Mouse (Mus musculus) left cerebral cortex, postnatal 14 days (tissue): Measurements from ENCODE around the gene Kcnc3. TPM values are rescaled to one million over a fixed set of nuclear protein-coding genes. Genes with fewer than 3 reads are reported as not detected.

Experiments used
- DNase-seq, 2 experiments: peaks; one replicate each; pipeline ENCODE4 v3.0.0; 2021 to 2022; ENCODE audit warnings: low spot score in 2 of 2, mixed read lengths in 1 of 2
- intact Hi-C: fragments of 180-260 bp; cut with DNase I; formaldehyde crosslinking; loops from one replicate; pipeline ENCODE4 v1.15.1; 2025
- long read RNA-seq, 2 experiments: library from polyadenylated mRNA; stranded (forward); transcript quantifications; one replicate each; pipeline ENCODE4 v2.0.0; 2021
- total RNA-seq, 2 experiments: library from RNA; stranded (reverse); gene quantifications; 2 replicates each; pipeline ENCODE4 v1.2.3; 2021

Kcnc3 gene
- 10 to 100 TPM; 74.2 to 75.5 TPM for total RNA-seq
- long read RNA-seq, experiment 1, full-length matches to known transcripts = 7 of 15 reads
- long read RNA-seq, experiment 1, partial matches to known transcripts = 1 of 15 reads
- long read RNA-seq, experiment 1, other reads (novel, unspliced or antisense) = 7 of 15 reads
- long read RNA-seq, experiment 2, partial matches to known transcripts = 0 of 14 reads
- long read RNA-seq, experiment 2, other reads (novel, unspliced or antisense) = 11 of 14 reads

DNA sequence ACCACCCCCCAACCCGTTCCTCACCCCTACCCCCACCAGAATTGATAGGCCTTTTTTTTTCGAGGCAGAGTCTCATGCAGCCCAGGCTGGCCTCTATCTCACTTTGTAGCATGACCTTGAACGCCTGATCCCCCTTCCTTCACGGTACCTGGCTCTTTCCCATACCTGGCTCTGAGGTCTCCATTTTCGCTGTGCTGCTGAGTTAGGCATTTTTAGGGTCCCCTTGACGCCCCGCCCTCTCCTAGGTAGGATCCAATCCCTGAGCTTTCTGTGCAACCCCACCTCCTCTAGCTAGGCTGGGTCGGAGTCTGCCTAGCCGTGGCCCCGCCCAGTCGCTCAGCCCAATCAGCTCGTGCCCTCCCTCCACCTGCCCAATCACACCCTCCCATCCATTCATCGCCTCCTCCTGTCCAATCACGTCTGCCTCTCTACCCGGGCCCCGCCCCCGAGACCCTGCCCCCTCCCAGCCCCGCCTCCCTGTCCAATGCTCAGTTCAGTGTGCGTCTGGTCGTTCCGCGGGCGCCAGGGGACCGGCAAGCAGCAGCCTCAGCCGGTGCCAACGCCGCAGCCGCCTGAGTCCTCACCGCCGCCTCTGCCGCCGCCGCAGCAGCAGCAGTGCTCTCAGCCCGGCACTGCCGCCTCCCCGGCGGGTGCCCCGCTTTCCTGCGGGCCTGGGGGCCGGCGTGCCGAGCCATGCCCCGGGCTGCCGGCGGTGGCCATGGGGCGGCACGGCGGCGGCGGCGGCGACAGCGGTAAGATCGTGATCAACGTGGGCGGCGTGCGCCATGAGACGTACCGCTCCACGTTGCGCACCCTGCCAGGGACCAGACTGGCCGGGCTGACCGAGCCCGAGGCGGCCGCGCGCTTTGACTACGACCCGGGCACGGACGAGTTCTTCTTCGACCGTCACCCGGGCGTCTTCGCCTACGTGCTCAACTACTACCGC lies at the start of gene Kcnc3:
Kcnc3 (plus strand) TSS at position 263 of the 946 bp plus-strand sequence.
- peak; percentile 92 to 97 for DNase-seq
- intact Hi-C loops = no loop called here

DNA sequence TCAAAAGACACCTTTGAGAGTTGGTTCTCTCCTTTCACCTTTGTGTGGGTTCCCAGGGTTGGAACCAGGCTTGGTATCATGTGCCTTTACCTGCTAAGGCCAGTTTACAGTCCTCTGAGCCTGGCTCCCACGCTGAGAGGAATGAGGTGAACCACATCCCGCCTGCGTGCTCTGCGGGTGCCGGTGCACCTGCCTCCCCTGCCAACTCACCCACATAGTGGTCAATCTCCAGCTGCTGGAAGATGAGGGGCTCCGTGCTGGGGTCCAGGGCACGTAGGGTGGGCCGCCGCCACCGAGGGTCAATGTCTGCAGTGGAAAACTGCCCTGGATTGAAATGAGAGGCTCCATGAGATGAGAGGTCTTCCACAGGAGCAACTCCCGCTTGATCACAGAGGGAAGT lies 47.9 kb upstream of the Kcnc3 start:
- DNase-seq = no peak
- intact Hi-C loops = no loop called here

DNA sequence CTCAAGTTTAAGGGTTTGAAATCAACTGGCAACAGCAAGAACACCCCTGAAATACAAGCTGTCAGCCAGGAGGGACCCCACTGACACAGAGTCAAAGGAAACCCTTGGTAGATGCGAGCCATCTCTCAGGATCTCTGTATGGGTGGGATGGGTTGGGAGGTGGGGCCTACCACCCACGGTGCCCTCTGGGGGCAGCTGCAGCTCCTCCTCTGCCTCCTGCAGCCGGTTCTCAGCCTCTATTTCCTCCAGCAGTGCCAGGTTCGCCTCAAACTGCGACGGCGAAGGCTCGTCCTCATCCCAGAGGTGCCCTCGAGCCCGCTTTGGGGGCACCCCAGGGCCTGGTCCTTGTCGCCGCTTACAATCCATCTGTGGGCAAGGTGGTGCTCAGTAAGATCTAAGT lies 47.4 kb upstream of the Kcnc3 start:
- no peak for DNase-seq
- intact Hi-C loops = no loop called here

DNA sequence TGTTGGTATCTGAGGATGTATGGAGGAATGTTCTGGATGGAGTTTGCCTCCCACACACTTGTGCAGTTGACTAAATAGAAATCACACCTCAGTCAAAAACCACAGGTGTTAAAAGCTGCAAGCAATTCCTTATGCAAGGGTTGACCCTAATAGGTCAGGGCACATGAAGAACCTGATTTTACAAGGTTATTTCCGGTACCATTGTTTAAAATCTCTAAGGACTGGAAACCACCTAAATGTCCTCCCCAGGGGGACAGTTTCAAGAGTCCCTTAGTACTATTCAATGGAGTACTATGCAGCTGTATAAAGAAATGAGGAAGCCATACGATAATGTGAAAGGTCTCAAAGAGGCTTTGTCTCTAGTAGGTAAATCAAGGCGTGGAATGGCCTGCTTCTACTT lies 44.2 kb upstream of the Kcnc3 start:
- no peak for DNase-seq
- intact Hi-C loops = no loop called here

GRCm38 (mm10) chr7:44547041-44547440 lies 43.4 kb upstream of the Kcnc3 start:
- intact Hi-C loops = no loop called here
- DNase-seq = no peak

GRCm38 (mm10) chr7:44547725-44548124 lies 42.7 kb upstream of the Kcnc3 start:
- no peak for DNase-seq
- intact Hi-C loops = loop anchor here (2.0 kb wide), 1 partner anchor 47 kb away; no protein-coding TSS in a partner anchor

GRCm38 (mm10) chr7:44548497-44549087 lies 41.9 kb upstream of the Kcnc3 start, which contains the start of gene Pold1:
TSS of gene Pold1 (minus strand) at chr7:44548849.
- intact Hi-C loops = loop anchor here (2.0 kb wide), 1 partner anchor 48 kb away; no protein-coding TSS in a partner anchor
- peak; percentile 99 for DNase-seq

DNA sequence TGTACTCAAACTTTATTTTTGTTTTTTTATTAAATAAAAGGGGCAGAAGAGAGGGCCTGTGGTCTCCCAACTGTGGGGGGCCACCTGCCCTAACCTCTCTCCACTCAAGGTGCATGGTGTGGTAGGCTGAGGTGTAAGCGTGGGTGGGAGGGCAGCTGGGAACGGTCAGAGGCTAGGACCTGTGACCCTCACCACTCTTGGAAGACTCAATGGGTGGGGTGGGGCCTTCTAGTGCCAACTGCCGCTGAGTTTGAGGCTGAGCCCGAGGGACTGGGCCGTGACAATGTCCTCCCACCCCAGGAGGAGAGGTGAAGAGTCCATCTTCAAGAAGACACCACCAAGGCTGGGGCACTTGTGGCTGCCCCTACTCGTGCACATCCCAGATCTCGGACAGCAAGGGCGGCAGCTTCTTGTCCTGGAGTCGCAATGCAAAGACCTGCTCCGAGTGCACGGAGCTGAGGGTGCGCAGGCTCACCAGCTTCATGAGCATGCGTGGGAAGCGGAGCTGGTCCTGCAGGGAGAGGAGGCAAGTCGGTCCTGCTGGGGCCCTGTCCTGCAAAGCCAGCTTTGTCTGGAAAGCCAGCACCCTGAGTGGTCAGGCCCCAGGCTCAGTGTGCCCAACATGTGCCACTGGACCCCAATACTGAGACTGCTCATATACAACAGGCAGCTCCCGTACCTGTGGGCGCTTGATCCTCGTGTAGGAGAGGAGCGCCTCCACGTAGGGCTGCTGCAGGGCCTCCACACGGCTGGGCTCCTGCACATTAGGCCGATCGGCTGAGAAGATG lies 40.6 kb upstream of the Kcnc3 start:
- intact Hi-C loops = loop anchor here (2.0 to 10.0 kb wide), 2 partner anchors 49 to 155 kb away; no protein-coding TSS in a partner anchor
- DNase-seq = no peak

DNA sequence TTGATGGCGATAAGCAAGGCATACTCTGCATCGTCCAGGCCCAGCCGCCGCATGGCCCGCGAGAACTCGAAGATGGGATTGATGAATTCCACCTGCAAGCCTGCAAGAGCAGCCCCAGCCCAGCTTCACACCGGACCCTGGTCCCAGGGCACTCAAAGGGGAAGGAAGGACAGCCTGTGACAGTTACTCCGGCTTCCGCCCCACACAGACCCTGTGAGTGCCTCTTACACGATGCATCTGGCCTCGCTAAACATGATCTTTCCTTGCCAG lies 40.1 kb upstream of the Kcnc3 start:
- no peak for DNase-seq
- intact Hi-C loops = loop anchor here (10.0 kb wide), 1 partner anchor 156 kb away; no protein-coding TSS in a partner anchor

GRCm38 (mm10) chr7:44551301-44551700 lies 39.2 kb upstream of the Kcnc3 start:
- DNase-seq = no peak
- intact Hi-C loops = loop anchor here (10.0 kb wide), 1 partner anchor 156 kb away; no protein-coding TSS in a partner anchor

DNA sequence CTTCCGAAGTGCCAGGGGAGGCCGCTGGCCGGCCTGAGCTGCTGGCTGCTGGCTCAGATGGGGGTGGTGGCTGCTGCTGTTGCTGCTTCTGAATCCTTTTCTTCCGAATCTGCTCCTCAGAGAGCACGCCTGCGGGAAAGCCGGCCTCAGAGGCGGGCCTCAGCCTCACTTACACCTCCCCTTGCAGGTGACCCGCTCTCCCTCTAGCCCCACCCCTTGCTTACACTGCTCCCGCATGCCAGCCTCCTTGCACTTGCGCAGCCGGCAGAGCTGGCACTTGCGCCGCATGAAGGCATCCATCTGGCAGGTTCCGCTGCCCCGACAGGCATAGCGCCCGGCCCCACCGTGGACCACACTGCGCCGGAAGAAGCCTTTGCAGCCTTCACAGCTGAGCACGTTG lies 38.7 kb upstream of the Kcnc3 start:
- intact Hi-C loops = loop anchor here (10.0 kb wide), 1 partner anchor 157 kb away; no protein-coding TSS in a partner anchor
- DNase-seq = no peak

- DNase-seq = no peak
- intact Hi-C loops = loop anchor here (10.0 kb wide), 1 partner anchor 158 kb away; no protein-coding TSS in a partner anchor
Observed at GRCm38 (mm10) chr7:44552141-44552908, 38.1 kb upstream of the Kcnc3 start.

- intact Hi-C loops = loop anchor here (10.0 kb wide), 1 partner anchor 158 kb away; no protein-coding TSS in a partner anchor
- DNase-seq = peak; percentile 53 to 62
Observed at GRCm38 (mm10) chr7:44553196-44553764, 37.2 kb upstream of the Kcnc3 start.

DNA sequence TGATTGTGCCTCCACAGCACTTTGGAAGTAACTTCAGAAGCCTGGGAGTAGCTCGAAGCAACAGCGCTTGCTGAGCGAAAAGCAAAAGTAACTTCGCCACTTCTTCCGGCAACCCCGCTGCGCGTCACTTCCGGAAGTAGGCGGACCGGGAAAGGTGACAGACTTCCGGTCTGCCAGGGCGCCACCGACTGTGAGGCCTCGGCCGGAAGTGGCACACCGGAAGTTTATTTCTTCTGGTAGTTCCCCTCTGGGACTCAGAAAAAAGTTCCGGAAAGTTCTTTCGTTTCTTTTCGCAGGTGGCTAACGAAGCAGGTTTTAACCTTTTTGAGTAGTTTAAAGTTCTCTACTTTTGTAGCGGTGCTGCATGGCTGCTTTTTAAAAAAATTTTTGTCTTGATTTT lies 36.6 kb upstream of the Kcnc3 start, which contains the start of gene Nr1h2:
Nr1h2 (minus strand) TSS at position 126 of the 400 bp plus-strand sequence.
- DNase-seq = peak; percentile 95 to 96
- intact Hi-C loops = loop anchor here (10.0 kb wide), 1 partner anchor 159 kb away; no protein-coding TSS in a partner anchor

DNA sequence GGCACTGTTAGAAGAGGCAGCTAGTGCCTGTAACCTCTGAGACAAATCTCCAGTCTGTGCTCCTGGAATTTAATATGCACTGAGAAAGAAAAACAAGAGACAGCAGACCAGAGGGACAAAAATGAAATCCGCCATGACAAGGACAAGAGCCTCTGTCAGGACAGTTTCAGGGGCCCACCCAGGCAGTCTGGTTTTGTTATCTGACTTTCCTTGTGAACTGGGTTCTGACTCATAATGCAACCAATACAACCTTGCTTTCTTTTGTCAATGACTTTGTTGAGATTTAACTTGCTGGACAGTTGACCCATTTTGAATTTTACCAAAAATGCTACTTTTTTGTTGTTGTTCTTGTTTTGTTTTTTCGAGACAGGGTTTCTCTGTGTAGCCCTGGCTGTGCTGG lies 32.8 kb upstream of the Kcnc3 start:
- DNase-seq = no peak
- intact Hi-C loops = loop anchor here (5.0 to 10.0 kb wide), 2 partner anchors 35 to 163 kb away; partner anchors contain the start of gene Mybpc2

DNA sequence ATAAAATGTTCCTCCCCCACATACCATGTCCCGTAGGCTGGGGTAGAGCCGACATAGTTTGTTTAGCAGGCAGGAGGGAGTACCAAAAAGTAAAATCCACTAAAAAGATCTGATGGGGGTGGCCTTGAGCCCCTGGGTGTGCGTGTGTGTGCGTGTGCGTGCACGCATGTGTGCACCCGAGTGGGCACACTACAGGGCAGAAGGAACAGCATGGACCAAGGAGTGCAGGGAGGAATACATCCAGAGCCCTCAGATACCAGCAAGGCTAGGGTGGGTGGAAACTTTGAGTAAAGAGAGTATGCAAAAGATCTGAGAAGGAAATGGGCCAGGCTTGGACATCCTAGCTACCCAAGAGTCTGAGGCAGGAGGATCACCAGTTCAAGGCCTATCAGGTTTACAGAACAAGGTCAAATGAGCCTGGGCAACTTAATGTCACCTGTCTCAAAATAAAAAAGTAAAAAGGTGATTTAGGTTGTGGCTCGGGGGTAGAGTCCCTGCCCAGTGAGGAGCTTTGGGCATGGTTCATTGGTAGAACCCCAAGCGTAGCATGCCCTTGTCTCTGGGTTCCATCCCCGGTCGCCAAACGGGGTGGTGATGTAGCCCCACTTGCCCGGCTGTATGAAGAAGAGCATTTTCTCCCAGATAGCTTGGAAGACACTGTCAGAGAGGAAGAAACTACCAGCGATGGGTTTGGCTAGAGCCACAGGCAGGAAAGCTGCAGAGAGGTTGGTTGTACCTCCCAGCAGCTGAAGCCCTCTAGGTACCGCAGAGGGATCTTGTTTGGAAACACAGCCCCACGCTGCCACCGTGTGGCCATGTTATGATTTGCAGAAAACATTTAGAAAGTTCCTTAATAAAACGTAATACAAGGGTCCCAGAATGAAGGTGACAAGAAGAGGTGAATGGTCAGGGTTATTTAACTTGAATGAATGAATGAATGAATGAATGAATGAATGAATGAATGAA lies 29.7 kb upstream of the Kcnc3 start:
- intact Hi-C loops = loop anchor here (5.0 kb wide), 2 partner anchors 58 to 92 kb away; no protein-coding TSS in a partner anchor
- DNase-seq = peak; percentile 81 to 87

- intact Hi-C loops = loop anchor here (5.0 kb wide), 2 partner anchors 61 to 89 kb away; no protein-coding TSS in a partner anchor
- no peak for DNase-seq
Observed at GRCm38 (mm10) chr7:44563284-44563683, 27.2 kb upstream of the Kcnc3 start.
